In genomic region chr16:90490066-90490465, GRCm38 (mm10) we compare ENCODE assay signal across 30 mouse cellular contexts.
DNase-seq lines count a peak whose midpoint lies in the region; ATAC-seq lines count a peak whose summit lies in the region.
"Had no signal": no experiment of that assay in that cellular context is flagged by ENCODE, and none has a peak within 500 bp of the region (broad histone marks: within the 10 kb centered on the region; RNA-seq: fewer than 3 reads in every experiment).

No protein-coding gene starts in this region.

- H3K4me1 ChIP-seq in limb, embryonic 12.5 days (replicated peaks): peaks cover 25% of the 10 kb centered on the region
- H3K4me1 ChIP-seq in limb, embryonic 10.5 days: peaks cover 21% of the 10 kb centered on the region

- ATAC-seq in limb, embryonic 12.5 days (ENCODE audit: insufficient number of reproducible peaks, insufficient read depth, low FRiP score, low TSS enrichment, low read depth): no peak
- ATAC-seq: CD4-positive, CD25-positive, alpha-beta regulatory T cell, adult 4 months; forebrain, postnatal 0 days; intestine, embryonic 16.5 days had no signal

- H3K36me3 ChIP-seq in limb, embryonic 12.5 days: peaks cover 78% of the 10 kb centered on the region
- H3K36me3 ChIP-seq in limb, embryonic 10.5 days: peaks cover 89% of the 10 kb centered on the region

- no peaks in the 10 kb centered on the region for H3K9me3 ChIP-seq in limb, embryonic 12.5 days
- H3K9me3 ChIP-seq in limb, embryonic 10.5 days (replicated peaks): no peaks in the 10 kb centered on the region
- H3K9me3 ChIP-seq: forebrain, embryonic 10.5 days; hindbrain, embryonic 13.5 days had no signal

- H3K27me3 ChIP-seq in limb, embryonic 12.5 days: no peaks in the 10 kb centered on the region
- no peaks in the 10 kb centered on the region for H3K27me3 ChIP-seq in limb, embryonic 10.5 days (ENCODE audit: low read depth, poor library complexity, severe bottlenecking)
- H3K27me3 ChIP-seq: hindbrain, embryonic 13.5 days had no signal

- no peak overlapping the region for H3K4me2 ChIP-seq in limb, embryonic 12.5 days
- H3K4me2 ChIP-seq: hindbrain, embryonic 13.5 days; lung, embryonic 14.5 days had no signal

- DNase-seq in heart, adult 11 months: peak; percentile 92
- DNase-seq in heart, postnatal 36 days: no peak
- DNase-seq in limb, embryonic 10.5 days (ENCODE audit: low spot score): no peak
- peak; percentile 9 for DNase-seq in urinary bladder, postnatal 14 days (ENCODE audit: low spot score)
- no peak for DNase-seq in urinary bladder, postnatal 10 days (ENCODE audit: low spot score)
- DNase-seq in skeletal muscle tissue, adult 2 months (ENCODE audit: low read depth, low spot score): peak; percentile 7
- DNase-seq in cerebellum, adult 9-11 months: no peak
- DNase-seq: adrenal gland, postnatal 25 days; cerebellum, adult 18-20 months; cerebellum, postnatal 14 days; forebrain, postnatal 0 days; gastrocnemius, postnatal 25 days; heart, postnatal 4 days; kidney, adult 8-10 months; layer of hippocampus, adult 9-11 months; liver; lung, embryonic 14.5 days; midbrain, embryonic 14.5 days; right cerebral cortex, postnatal 25 days; spleen, adult 18-20 months; thymus, adult 2 months; thymus, postnatal 36 days had no signal

- peak overlapping the region; percentile 41; the same call in 1 of the 2 replicates for H3K27ac ChIP-seq in limb, embryonic 12.5 days
- H3K27ac ChIP-seq in limb, embryonic 10.5 days: no peak overlapping the region
- H3K27ac ChIP-seq: forebrain, embryonic 10.5 days; heart, adult 2 months; kidney, postnatal 0 days; liver, embryonic 14.5 days had no signal

- no peak overlapping the region for H3K9ac ChIP-seq in limb, embryonic 12.5 days (replicated peaks)
- H3K9ac ChIP-seq: forebrain, postnatal 0 days; hindbrain, embryonic 13.5 days; liver, embryonic 14.5 days; lung, embryonic 14.5 days had no signal

- intact Hi-C loops in heart, postnatal 36 days (cut with DNase I): no loop called here

- 86% methylated on average over 4 of the region's 4 CpGs for WGBS in limb, embryonic 12.5 days
- WGBS in limb, embryonic 10.5 days: 95% methylated on average over 4 of the region's 4 CpGs

- H3K4me3 ChIP-seq in limb, embryonic 12.5 days (replicated peaks): no peak overlapping the region
- no peak overlapping the region for H3K4me3 ChIP-seq in limb, embryonic 10.5 days
- H3K4me3 ChIP-seq: forebrain, embryonic 10.5 days; heart, adult 2 months; hindbrain, embryonic 13.5 days had no signal

Comparison
In these comparisons a context has a peak if more than half of its experiments do, and no peak if none do; other contexts are left out.
1. DNase-seq: peak in heart, adult 11 months (single experiment), urinary bladder, postnatal 14 days (single experiment) and skeletal muscle tissue, adult 2 months (single experiment); none in heart, postnatal 36 days (0 of 2), limb, embryonic 10.5 days (single experiment), urinary bladder, postnatal 10 days (single experiment) and cerebellum, adult 9-11 months (single experiment).